Mouse (Mus musculus) 3T3-L1 (cell line): ENCODE measurements around the gene Rap1gap2.

Source experiments
- DNase-seq: peaks from one replicate; pipeline ENCODE4 v3.0.0-alpha.2; 2015; ENCODE audit warnings: low read depth, low spot score

Rap1gap2 gene

GRCm38 (mm10) chr11:74462651-74463050 lies 148.1 kb downstream of the Rap1gap2 start:
- DNase-seq = no peak

DNA sequence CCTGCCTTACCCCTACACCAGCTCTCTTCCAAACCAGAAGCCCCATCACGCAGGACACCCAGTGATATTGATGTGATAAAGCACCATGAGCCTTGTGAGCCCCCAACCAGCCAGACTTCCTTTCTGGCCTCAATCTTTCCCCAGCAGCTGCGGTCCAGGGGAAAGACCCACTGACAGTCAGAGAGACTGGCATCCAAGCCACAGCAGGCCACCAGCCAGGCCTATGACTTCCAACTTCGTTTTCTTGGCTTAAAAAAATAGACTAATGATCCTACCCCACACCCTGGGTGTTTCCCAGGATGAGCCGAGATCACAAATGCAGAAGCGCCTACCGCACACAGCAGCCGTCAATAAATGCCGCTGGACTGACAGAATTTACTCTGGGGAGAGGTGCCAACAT lies 151.1 kb downstream of the Rap1gap2 start:
- no peak for DNase-seq

GRCm38 (mm10) chr11:74458400-74458799 lies 152.3 kb downstream of the Rap1gap2 start:
- DNase-seq = no peak

GRCm38 (mm10) chr11:74457194-74457593 lies 153.5 kb downstream of the Rap1gap2 start:
- DNase-seq = no peak

DNA sequence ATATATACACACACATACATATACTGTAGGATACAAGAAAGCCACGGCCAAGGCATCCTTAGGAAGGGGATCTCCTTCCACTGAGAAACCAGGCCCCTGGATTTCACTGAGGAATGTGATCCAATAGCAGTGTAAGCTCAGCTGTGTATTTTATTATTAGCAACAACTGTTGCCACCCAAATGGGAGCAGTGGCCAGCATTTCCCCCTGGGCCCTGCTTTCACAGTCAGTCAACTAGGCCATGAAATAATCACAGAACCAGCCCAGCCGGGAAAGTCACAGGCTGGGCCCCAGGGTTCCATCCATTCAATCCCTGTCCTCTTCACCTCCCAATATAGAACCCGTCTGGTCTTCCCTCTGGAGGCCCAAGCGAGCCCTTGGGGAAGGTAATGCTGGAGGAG lies 162.2 kb downstream of the Rap1gap2 start:
- peak; percentile 25 for DNase-seq

- peak; percentile 90 for DNase-seq
Measured at GRCm38 (mm10) chr11:74447991-74448403, 162.7 kb downstream of the Rap1gap2 start.

DNA sequence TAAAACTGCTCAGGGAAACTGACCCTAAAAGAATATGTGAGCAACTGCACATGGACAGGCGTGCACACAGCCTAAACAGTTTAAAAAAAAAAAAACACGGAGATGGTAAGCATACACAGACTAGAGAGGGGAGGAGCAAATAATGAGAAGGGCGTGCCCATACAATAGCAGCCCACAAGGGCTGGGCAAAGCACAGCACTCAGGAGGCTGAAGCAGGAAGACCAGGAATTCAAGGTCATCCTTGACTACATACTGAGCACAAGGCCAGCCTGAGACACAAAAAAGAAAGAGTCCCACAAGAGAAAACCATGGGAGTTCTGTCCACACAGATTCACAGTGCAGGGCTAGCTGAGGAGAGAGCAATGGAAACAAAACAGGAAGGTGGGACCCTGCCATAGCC lies 165.1 kb downstream of the Rap1gap2 start:
- no peak for DNase-seq

GRCm38 (mm10) chr11:74443924-74444256 lies 166.8 kb downstream of the Rap1gap2 start:
- DNase-seq = peak; percentile 14

DNA sequence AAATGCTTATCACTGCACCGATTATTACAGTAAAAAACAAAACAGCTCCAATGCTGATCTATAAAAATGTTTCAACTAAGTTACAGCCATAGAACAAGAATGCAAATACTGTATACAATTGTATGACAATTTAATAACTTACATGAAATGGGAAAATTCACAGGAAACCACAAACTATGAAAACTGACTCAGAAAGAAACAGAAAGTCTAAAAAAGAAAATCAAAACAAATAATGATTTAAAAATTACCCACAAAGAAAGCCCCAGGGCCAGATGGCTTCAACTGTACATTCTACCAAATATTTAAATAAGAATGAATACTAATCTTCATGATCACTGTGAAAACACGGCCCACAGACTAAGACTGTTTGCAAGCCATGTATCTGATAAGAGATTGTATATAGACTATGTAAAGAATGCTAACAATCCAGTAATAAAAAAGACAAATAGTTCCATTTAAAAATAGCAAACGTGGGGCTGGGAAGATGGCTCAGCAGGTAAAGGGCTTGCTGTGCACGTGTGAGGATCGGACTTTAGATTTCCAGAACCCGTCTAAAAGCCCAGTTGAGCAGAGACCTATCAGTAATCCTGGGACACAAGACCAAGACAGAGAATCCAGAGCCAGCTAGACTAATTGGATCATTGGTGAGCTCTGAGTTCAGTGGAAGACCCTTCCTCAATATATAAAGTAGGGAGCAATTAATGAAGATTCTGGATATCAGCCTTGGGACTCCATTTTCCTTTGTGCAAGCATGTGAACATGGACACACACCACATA lies 167.4 kb downstream of the Rap1gap2 start:
- DNase-seq = peak; percentile 39

DNA sequence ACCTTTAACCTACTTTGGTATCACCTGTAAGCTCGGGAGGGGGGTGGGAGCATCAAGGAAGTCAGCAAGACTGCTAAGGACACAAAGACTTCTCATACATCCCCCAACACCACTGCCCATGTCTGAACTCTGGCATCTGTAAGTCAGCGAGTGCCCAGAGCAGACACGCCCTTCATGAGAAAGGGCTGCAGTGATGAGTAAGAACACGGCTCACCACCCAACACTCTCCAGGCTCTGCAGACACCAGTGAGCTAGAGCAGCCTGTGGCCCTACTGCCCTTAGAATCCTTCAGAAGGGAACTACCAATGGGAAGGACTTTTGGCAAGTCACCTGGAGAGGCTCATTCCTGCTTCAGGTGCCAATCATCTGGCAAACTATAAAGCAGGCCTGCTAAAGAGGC lies 168.3 kb downstream of the Rap1gap2 start:
- peak; percentile 69 for DNase-seq

GRCm38 (mm10) chr11:74440112-74440511 lies 170.6 kb downstream of the Rap1gap2 start:
- DNase-seq = no peak

- peak; percentile 37 for DNase-seq
Measured at GRCm38 (mm10) chr11:74439202-74439601, 171.5 kb downstream of the Rap1gap2 start.

GRCm38 (mm10) chr11:74438249-74438648 lies 172.5 kb downstream of the Rap1gap2 start:
- no peak for DNase-seq

DNA sequence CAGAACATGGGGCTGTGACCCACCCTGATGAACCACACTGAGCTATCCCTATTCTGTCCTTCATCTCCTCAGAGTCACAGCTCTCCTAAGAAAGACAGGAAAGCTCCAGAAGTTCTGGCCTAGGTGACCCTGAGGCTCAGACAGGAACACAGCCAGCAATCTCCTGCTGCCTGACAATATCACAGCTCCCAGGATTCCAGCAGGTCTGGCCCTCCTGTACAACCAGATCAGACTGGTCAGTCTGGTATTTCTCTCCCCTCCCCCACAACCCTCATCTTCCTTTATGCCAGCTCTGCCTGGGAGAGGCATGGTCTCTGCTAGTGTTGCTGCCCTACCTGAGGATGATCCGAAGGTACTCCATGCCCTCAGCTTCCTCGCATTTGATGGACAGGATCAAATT lies 175.3 kb downstream of the Rap1gap2 start:
- DNase-seq = no peak

DNA sequence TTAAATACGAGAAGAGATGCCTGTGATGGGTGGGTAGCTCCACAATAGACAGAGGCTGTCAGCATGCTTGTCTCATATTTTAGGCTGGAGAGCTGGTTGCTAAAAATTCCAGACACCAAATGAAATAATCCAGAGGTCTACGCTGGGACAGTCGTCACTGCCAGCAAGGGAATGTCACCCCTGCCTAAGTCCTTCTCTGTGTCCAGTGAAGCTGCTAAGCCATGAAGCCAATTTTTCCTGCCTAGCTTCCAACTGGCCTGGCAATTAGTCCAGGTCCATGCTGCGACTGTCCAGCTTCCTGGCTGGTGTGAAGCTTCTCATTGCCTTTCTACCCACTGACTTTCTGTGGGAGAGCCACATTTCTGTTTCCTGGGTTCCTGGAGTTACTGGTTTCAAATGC lies 177.7 kb downstream of the Rap1gap2 start:
- DNase-seq = no peak

- DNase-seq = no peak
Measured at GRCm38 (mm10) chr11:74429798-74430529, 180.8 kb downstream of the Rap1gap2 start.

DNA sequence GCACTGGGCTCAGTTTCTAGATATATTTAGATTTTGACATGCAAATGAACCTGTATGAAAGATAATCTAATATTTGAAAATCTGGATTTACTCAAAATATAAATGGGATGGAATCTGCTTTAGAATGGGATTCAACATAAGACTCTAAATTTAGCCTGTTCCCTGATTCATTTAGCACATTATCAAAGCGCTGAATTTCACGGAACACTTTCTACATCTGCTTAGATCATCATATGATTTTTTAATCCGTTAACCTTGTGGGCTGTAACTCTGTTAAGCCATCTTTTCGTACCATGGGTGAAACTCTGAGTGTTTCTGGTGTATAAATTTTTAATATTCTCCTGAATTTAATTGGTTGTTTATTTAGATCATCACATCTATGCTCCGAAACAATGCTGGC lies 184.4 kb downstream of the Rap1gap2 start:
- no peak for DNase-seq

- DNase-seq = no peak
Measured at GRCm38 (mm10) chr11:74422019-74422418, 188.7 kb downstream of the Rap1gap2 start.

DNA sequence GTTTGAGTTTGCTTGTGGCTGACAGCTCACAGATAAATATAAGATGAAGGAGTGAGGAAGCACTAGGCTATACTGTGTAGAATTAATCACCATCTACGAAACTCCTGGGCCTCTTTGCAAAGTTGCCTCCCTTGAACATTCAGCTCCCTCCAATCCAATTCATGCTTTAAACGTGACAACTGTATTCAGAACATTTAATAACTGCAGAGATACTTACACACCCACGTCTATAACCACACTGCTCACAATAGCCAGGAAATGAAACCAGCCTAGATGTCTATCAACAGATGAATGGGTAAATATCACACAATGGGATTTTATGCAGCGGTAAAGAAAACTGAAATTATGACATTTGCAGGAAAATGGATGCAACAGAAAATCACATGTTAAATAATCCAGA lies 189.6 kb downstream of the Rap1gap2 start:
- DNase-seq = no peak

- no peak for DNase-seq
Measured at GRCm38 (mm10) chr11:74419601-74420000, 191.1 kb downstream of the Rap1gap2 start.

DNA sequence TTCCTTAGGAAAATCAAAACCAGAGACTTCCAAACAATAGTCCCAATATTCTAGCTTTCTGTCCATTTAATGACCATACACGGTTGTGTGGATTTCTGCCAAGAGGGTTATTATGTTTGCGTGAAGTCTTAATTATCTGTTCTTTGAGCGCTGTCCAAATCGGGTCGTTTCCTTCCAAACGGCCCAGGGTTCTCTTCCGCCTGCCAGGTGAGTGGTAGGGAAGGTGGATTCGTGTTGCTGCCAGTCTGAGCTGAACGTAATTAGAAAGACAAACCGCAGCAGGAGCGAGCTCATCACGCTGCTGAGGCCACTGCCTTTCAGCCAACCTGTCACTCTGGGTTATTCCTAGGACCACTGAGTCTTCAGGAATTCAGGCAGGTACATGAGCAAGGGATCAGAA lies 195.0 kb downstream of the Rap1gap2 start:
- no peak for DNase-seq

- DNase-seq = no peak
Measured at GRCm38 (mm10) chr11:74414112-74414511, 196.6 kb downstream of the Rap1gap2 start.

- DNase-seq = no peak
Measured at GRCm38 (mm10) chr11:74413449-74413972, 197.2 kb downstream of the Rap1gap2 start.
